ENCODE assay signal across 9 mouse cellular contexts in the genomic region with DNA sequence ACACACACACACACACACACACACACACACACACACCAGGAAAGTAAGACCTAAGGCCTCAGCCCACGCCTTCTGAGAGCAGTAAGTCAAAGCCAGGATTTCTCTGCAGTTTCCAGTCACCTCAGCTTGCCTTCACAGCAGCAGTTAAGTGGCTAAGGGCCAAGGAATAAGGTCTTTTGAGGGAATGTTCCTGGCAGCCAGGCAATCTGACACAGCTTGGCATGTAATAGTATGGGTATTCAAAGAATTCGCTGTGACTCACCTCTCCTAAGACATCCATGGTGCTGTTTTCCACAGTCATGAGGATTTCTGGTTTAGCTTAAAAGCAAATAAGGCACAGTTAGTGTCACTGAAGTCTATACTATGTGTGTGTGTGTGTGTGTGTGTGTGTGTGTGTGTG. TPM values are rescaled to one million over a fixed set of nuclear protein-coding genes. Genes with fewer than 3 reads are reported as not detected.
DNase-seq lines count a peak whose midpoint lies in the region; ATAC-seq and TF ChIP-seq lines count a peak whose summit lies in the region.
"Had no signal": no experiment of that assay in that cellular context is flagged by ENCODE, and none has a peak within 500 bp of the region (broad histone marks: within the 10 kb centered on the region; RNA-seq: fewer than 3 reads in every experiment).

No protein-coding gene starts in this region.

- no peak overlapping the region for H3K4me2 ChIP-seq in embryonic facial prominence, embryonic 14.5 days (ENCODE audit: low read depth, low read length)

- ATAC-seq in embryonic facial prominence, embryonic 14.5 days (ENCODE audit: low read depth), result peak; percentile 63
- no peak for ATAC-seq in CD4-positive, CD25-positive, alpha-beta regulatory T cell, adult 4 months

- H3K4me1 ChIP-seq in embryonic facial prominence, embryonic 14.5 days (ENCODE audit: control insufficient read depth, insufficient read depth, low read length), result no peaks in the 10 kb centered on the region
- H3K4me1 ChIP-seq in embryonic facial prominence, embryonic 10.5 days, result no peaks in the 10 kb centered on the region
- H3K4me1 ChIP-seq in embryonic fibroblast, embryonic 13.5 days (ENCODE audit: control insufficient read depth, insufficient read depth, low read length), result peaks cover 10% of the 10 kb centered on the region

- no peaks in the 10 kb centered on the region for H3K36me3 ChIP-seq in embryonic facial prominence, embryonic 14.5 days (ENCODE audit: control insufficient read depth, insufficient read depth, low read length)
- H3K36me3 ChIP-seq in embryonic facial prominence, embryonic 10.5 days (replicated peaks), result no peaks in the 10 kb centered on the region

- no peaks in the 10 kb centered on the region for H3K27me3 ChIP-seq in embryonic facial prominence, embryonic 14.5 days (replicated peaks; ENCODE audit: control insufficient read depth, insufficient read depth, low read length)
- H3K27me3 ChIP-seq in embryonic facial prominence, embryonic 10.5 days (replicated peaks; ENCODE audit: low read depth, poor library complexity, severe bottlenecking), result no peaks in the 10 kb centered on the region

- H3K27ac ChIP-seq in embryonic facial prominence, embryonic 14.5 days (replicated peaks; ENCODE audit: low read depth, low read length), result no peak overlapping the region
- H3K27ac ChIP-seq in embryonic facial prominence, embryonic 10.5 days (replicated peaks), result no peak overlapping the region; the same call in 1 of the 2 replicates
- peak overlapping the region; percentile 93 for H3K27ac ChIP-seq in embryonic fibroblast, embryonic 13.5 days (ENCODE audit: insufficient read depth, low read length)

- intact Hi-C loops in heart, postnatal 25 days (cut with DNase I), result no loop called here

- DNase-seq in embryonic facial prominence, embryonic 14.5 days (ENCODE audit: low spot score), result peak; percentile 88
- DNase-seq in embryonic facial prominence, embryonic 10.5 days (ENCODE audit: low spot score), result no peak
- peak; percentile 67 for DNase-seq in 3134 (ENCODE audit: extremely low read depth, insufficient read length, low spot score)
- peak; percentile 37 for DNase-seq in heart, postnatal 25 days (ENCODE audit: low spot score)
- peak; percentile 33 for DNase-seq in lung, postnatal 14 days
- DNase-seq in c-Kit-positive CD71-positive TER-119-positive erythroid progenitor cells, embryonic 14.5 days (ENCODE audit: low spot score), result no peak

- no peak overlapping the region for H3K9ac ChIP-seq in embryonic facial prominence, embryonic 14.5 days (ENCODE audit: low read depth, low read length)

- no peak for TF ChIP-seq CTCF in embryonic fibroblast, embryonic 13.5 days (IDR thresholded peaks at IDR 0.05; ENCODE audit: borderline replicate concordance, insufficient read depth, low read length)

- no peaks in the 10 kb centered on the region for H3K9me3 ChIP-seq in embryonic facial prominence, embryonic 14.5 days (ENCODE audit: control insufficient read depth, low read length)
- H3K9me3 ChIP-seq in embryonic facial prominence, embryonic 10.5 days, result no peaks in the 10 kb centered on the region

- H3K4me3 ChIP-seq in embryonic facial prominence, embryonic 14.5 days (ENCODE audit: low read depth, low read length), result no peak overlapping the region
- no peak overlapping the region for H3K4me3 ChIP-seq in embryonic facial prominence, embryonic 10.5 days
- H3K4me3 ChIP-seq in embryonic fibroblast, embryonic 13.5 days (ENCODE audit: insufficient read depth, low read length), result no peak overlapping the region

- no peak for TF ChIP-seq POLR2A in embryonic fibroblast, embryonic 13.5 days (IDR thresholded peaks at IDR 0.05; ENCODE audit: low read depth, low read length)

- 62% methylated on average over 2 of the region's 2 CpGs for WGBS in embryonic facial prominence, embryonic 14.5 days
- 76% methylated on average over 2 of the region's 2 CpGs for WGBS in embryonic facial prominence, embryonic 10.5 days

RNA-seq across cellular contexts. Expression of a gene that starts 25.6 kb away (rescaled TPM):
- 0.18 and 0.35 TPM in 2 replicates for polyA plus RNA-seq in embryonic facial prominence, embryonic 14.5 days (2014; fragmentation: Nextera tagmentation; extraction: Ambion mirVana)
- 0.15 TPM in 1 of 2 replicates, not detected in the other for polyA plus RNA-seq in embryonic facial prominence, embryonic 10.5 days (2016; fragmentation: Nextera tagmentation; extraction: Ambion mirVana)
- polyA plus RNA-seq in embryonic fibroblast, embryonic 13.5 days (2011; ENCODE audit: insufficient read length, low read depth, missing spikeins), result 0.32 TPM in 1 of 2 replicates, not detected in the other
- under 1 TPM in 1 of 2 experiments, not detected in 1; 0.10 TPM for total RNA-seq in heart, postnatal 25 days (2021)
- 100 to 1,000 TPM; 212 to 214 TPM for polyA plus RNA-seq in CD4-positive, CD25-positive, alpha-beta regulatory T cell, adult 4 months (2017; shearing (Covaris generic))
- total RNA-seq: left cerebral cortex, adult 8-10 months had no signal

Comparison
In these comparisons a context has a peak if more than half of its experiments do, and no peak if none do; other contexts are left out.
1. DNase-seq: peak in embryonic facial prominence, embryonic 14.5 days (single experiment), 3134 (single experiment), heart, postnatal 25 days (single experiment) and lung, postnatal 14 days (single experiment); none in embryonic facial prominence, embryonic 10.5 days (single experiment) and c-Kit-positive CD71-positive TER-119-positive erythroid progenitor cells, embryonic 14.5 days (single experiment).
2. RNA of a gene that starts 25.6 kb away (polyA plus RNA-seq): 212 to 214 TPM in CD4-positive, CD25-positive, alpha-beta regulatory T cell, adult 4 months; 0.18 to 0.35 TPM in embryonic facial prominence, embryonic 14.5 days, 0.32 TPM in embryonic fibroblast, embryonic 13.5 days and 0.15 TPM in embryonic facial prominence, embryonic 10.5 days; every median in the first group is over 100 times any median in the second.